Comparison of ENCODE assay signal across 23 mouse cellular contexts in genomic region chr10:70199466-70200210, GRCm38 (mm10). TPM values are rescaled to one million over a fixed set of nuclear protein-coding genes. Genes with fewer than 3 reads are reported as not detected.
DNase-seq lines count a peak whose midpoint lies in the region; ATAC-seq and TF ChIP-seq lines count a peak whose summit lies in the region.
"Had no signal": no experiment of that assay in that cellular context is flagged by ENCODE, and none has a peak within 500 bp of the region (broad histone marks: within the 10 kb centered on the region; RNA-seq: fewer than 3 reads in every experiment).

No protein-coding gene starts in this region.

- intact Hi-C loops in left cerebral cortex, postnatal 25 days (cut with DNase I) = loop anchor here (5.0 kb wide), 1 partner anchor 98 kb away; no protein-coding TSS in a partner anchor

- TF ChIP-seq CTCF in MEL (IDR thresholded peaks at IDR 0.05 in 2 of 3, conservative IDR thresholded peaks at IDR 0.05 in 1 of 3; ENCODE audit: control insufficient read depth in 1 of 3, insufficient read depth in 1 of 3, low read depth in 2 of 3, low read length in 3 of 3, poor library complexity in 1 of 3, severe bottlenecking in 1 of 3) = no peak

- H3K9me3 ChIP-seq in MEL (replicated peaks; ENCODE audit: insufficient read depth, low read length) = no peaks in the 10 kb centered on the region
- H3K9me3 ChIP-seq: forebrain, embryonic 12.5 days; heart, embryonic 10.5 days; hindbrain, embryonic 10.5 days; intestine, embryonic 15.5 days had no signal

- peak; percentile 40 for DNase-seq in A20 (ENCODE audit: low read depth, low spot score)
- DNase-seq in MEL (ENCODE audit: low read depth, low spot score) = no peak
- DNase-seq in spleen, postnatal 4 days (ENCODE audit: low spot score in 2 of 2) = no peak
- no peak for DNase-seq in left cerebral cortex, postnatal 25 days (ENCODE audit: low spot score in 2 of 2)
- DNase-seq: cerebellum, adult 18-20 months; cerebellum, postnatal 14 days; forebrain, postnatal 0 days; gastrocnemius, adult 2 months; gastrocnemius, postnatal 25 days; heart, adult 18-20 months; heart, postnatal 10 days; kidney, adult 18-20 months had no signal

- no peak overlapping the region for H3K27ac ChIP-seq in MEL (ENCODE audit: control insufficient read depth, low read depth, low read length)
- H3K27ac ChIP-seq: embryonic facial prominence, embryonic 12.5 days; forebrain, embryonic 12.5 days; gastrocnemius, adult 2 months; heart, embryonic 10.5 days; hindbrain, embryonic 10.5 days; hindbrain, embryonic 14.5 days; intestine, embryonic 15.5 days had no signal

- no peaks in the 10 kb centered on the region for H3K79me2 ChIP-seq in MEL (ENCODE audit: control insufficient read depth, insufficient read depth, low read length, poor library complexity)

- no peaks in the 10 kb centered on the region for H3K27me3 ChIP-seq in MEL (ENCODE audit: control insufficient read depth in 1 of 2, insufficient read depth in 2 of 2, low read length in 2 of 2)
- H3K27me3 ChIP-seq: embryonic facial prominence, embryonic 12.5 days; forebrain, embryonic 12.5 days; intestine, embryonic 15.5 days had no signal

- no peak for TF ChIP-seq RAD21 in MEL (IDR thresholded peaks at IDR 0.05; ENCODE audit: low read depth, low read length)

- peaks cover 0 to 16% of the 10 kb centered on the region in 2 experiments; a peak in 2 of 4 replicates for H3K4me1 ChIP-seq in MEL (ENCODE audit: control insufficient read depth in 1 of 2, insufficient read depth in 2 of 2, low read length in 2 of 2)

- TF ChIP-seq EP300 in MEL (IDR thresholded peaks at IDR 0.05; ENCODE audit: low read depth in 1 of 2, low read length in 2 of 2) = no peak

- no peak for TF ChIP-seq POLR2A in MEL (IDR thresholded peaks at IDR 0.05; ENCODE audit: control insufficient read depth in 1 of 2, insufficient read depth in 1 of 2, low read depth in 1 of 2, low read length in 2 of 2, poor library complexity in 1 of 2)

- H3K9ac ChIP-seq in MEL (ENCODE audit: control insufficient read depth, low read depth, low read length, poor library complexity, severe bottlenecking) = no peak overlapping the region
- H3K9ac ChIP-seq: embryonic facial prominence, embryonic 12.5 days; forebrain, embryonic 12.5 days; forebrain, postnatal 0 days; hindbrain, embryonic 14.5 days; intestine, embryonic 15.5 days had no signal

- peaks cover 0 to 9% of the 10 kb centered on the region in 2 experiments; a peak in 2 of 4 replicates for H3K36me3 ChIP-seq in MEL (ENCODE audit: control insufficient read depth in 1 of 2, insufficient read depth in 2 of 2, low read length in 2 of 2)
- H3K36me3 ChIP-seq: embryonic facial prominence, embryonic 12.5 days; forebrain, embryonic 12.5 days; heart, embryonic 10.5 days; hindbrain, embryonic 10.5 days; intestine, embryonic 15.5 days had no signal

- ATAC-seq in granulocyte monocyte progenitor cell, adult 5-6 weeks (replicated peaks; ENCODE audit: poor library complexity, severe bottlenecking) = peak; percentile 76
- peak; percentile 65 for ATAC-seq in megakaryocyte progenitor cell, adult 5-6 weeks (replicated peaks; ENCODE audit: poor library complexity)
- ATAC-seq in erythroblast, adult 5-6 weeks (replicated peaks; ENCODE audit: low FRiP score, poor library complexity, severe bottlenecking) = no peak
- ATAC-seq: forebrain, postnatal 0 days; intestine, embryonic 15.5 days had no signal

- no peak overlapping the region for H3K4me3 ChIP-seq in MEL (ENCODE audit: control insufficient read depth in 1 of 2, insufficient read depth in 1 of 2, low read depth in 2 of 2, low read length in 2 of 2)
- H3K4me3 ChIP-seq: embryonic facial prominence, embryonic 12.5 days; forebrain, embryonic 12.5 days; gastrocnemius, adult 2 months; heart, embryonic 10.5 days; hindbrain, embryonic 10.5 days; intestine, embryonic 15.5 days had no signal

TF ChIP-seq in MEL, 35 proteins besides CTCF, POLR2A, EP300 and RAD21:
- 0 out of 2 replicates have a peak, but pooled peaks have one; percentile 8 for TF ChIP-seq RCOR1 (IDR thresholded peaks at IDR 0.05; ENCODE audit: low read depth, low read length)
- no peak for TF ChIP-seq MYB (IDR thresholded peaks at IDR 0.05; ENCODE audit: low read depth, low read length)
- no peak for TF ChIP-seq ZNF384 (IDR thresholded peaks at IDR 0.05; ENCODE audit: low read depth, low read length)
- TF ChIP-seq POLR2AphosphoS5 (IDR thresholded peaks at IDR 0.05; ENCODE audit: borderline replicate concordance, low read depth, low read length) = no peak
- no peak for TF ChIP-seq USF1 (IDR thresholded peaks at IDR 0.05; ENCODE audit: low read depth, low read length)
- TF ChIP-seq SIN3A (IDR thresholded peaks at IDR 0.05; ENCODE audit: low read length) = no peak
- TF ChIP-seq SMC3 (IDR thresholded peaks at IDR 0.05; ENCODE audit: low read depth, low read length) = no peak
- TF ChIP-seq BHLHE40 (IDR thresholded peaks at IDR 0.05; ENCODE audit: borderline replicate concordance, low read depth, low read length) = peak; percentile 12; the same call in 1 of the 2 replicates
- no peak for TF ChIP-seq ZC3H11A (IDR thresholded peaks at IDR 0.05; ENCODE audit: low read depth, low read length)
- no peak for TF ChIP-seq NRF1 (IDR thresholded peaks at IDR 0.05; ENCODE audit: insufficient read depth, low read depth, low read length, poor library complexity, severe bottlenecking)
TF ChIP-seq in MEL: peak in this region for 2.

RNA-seq across cellular contexts. Expression of gene Mrln, which starts 4.8 kb away (rescaled TPM):
- total RNA-seq in MEL (2012; rRNA removed) = not detected in 2 replicates
- not detected for polyA plus RNA-seq in MEL (2012; ENCODE audit: insufficient read depth in 1 of 2, insufficient read length in 2 of 2, low read depth in 1 of 2, low replicate concordance in 2 of 2, missing spikeins in 1 of 2)
- not detected in 2 replicates for total RNA-seq in granulocyte monocyte progenitor cell, adult 5-6 weeks (2014; fragmentation: Nextera tagmentation)
- not detected in 2 replicates for total RNA-seq in granulocyte monocyte progenitor cell, adult 5-6 weeks (2017)
- total RNA-seq in megakaryocyte progenitor cell, adult 5-6 weeks (2015) = not detected in 2 replicates
- not detected in 2 replicates for total RNA-seq in megakaryocyte progenitor cell, adult 5-6 weeks (2017)
- not detected in 2 replicates for total RNA-seq in erythroblast, adult 5-6 weeks (2015; ENCODE audit: low replicate concordance)
- not detected in 2 replicates for total RNA-seq in erythroblast, adult 5-6 weeks (2017; ENCODE audit: low replicate concordance)
- total RNA-seq in left cerebral cortex, postnatal 25 days (2021) = not detected
- total RNA-seq: adrenal gland, postnatal 14 days had no signal

RNA-seq across cellular contexts. Expression of gene Slc16a9, which starts 45.3 kb away (rescaled TPM):
- total RNA-seq in MEL (2012; rRNA removed) = not detected in 2 replicates
- not detected for polyA plus RNA-seq in MEL (2012; ENCODE audit: insufficient read depth in 1 of 2, insufficient read length in 2 of 2, low read depth in 1 of 2, low replicate concordance in 2 of 2, missing spikeins in 1 of 2)
- total RNA-seq in granulocyte monocyte progenitor cell, adult 5-6 weeks (2014; fragmentation: Nextera tagmentation) = 0.83 and 3.4 TPM in 2 replicates
- total RNA-seq in granulocyte monocyte progenitor cell, adult 5-6 weeks (2017) = 0.34 and 0.41 TPM in 2 replicates
- total RNA-seq in megakaryocyte progenitor cell, adult 5-6 weeks (2015) = 0.17 and 0.52 TPM in 2 replicates
- 0.29 and 0.81 TPM in 2 replicates for total RNA-seq in megakaryocyte progenitor cell, adult 5-6 weeks (2017)
- 0.84 and 2.5 TPM in 2 replicates for total RNA-seq in erythroblast, adult 5-6 weeks (2015; ENCODE audit: low replicate concordance)
- 0.42 and 1.6 TPM in 2 replicates for total RNA-seq in erythroblast, adult 5-6 weeks (2017; ENCODE audit: low replicate concordance)
- total RNA-seq in left cerebral cortex, postnatal 25 days (2021) = 1 to 10 TPM; 1.6 to 2.5 TPM
- polyA plus RNA-seq: C2C12 had no signal
